Mouse (Mus musculus) heart, postnatal 0 days (tissue): Measurements from ENCODE around the gene Pde4d. TPM values are rescaled to one million over a fixed set of nuclear protein-coding genes. Genes with fewer than 3 reads are reported as not detected.

Source experiments
- ATAC-seq: fragments of 200-750 bp; cut with Nextera tagmentation; 2 replicates; pipeline ENCODE4 v1.8.0; 2017; ENCODE audit warnings: low read depth, moderate number of reproducible peaks, moderate library complexity; ENCODE audit not compliant: insufficient read depth
- DNase-seq: peaks from one replicate; pipeline ENCODE4 v3.0.0-alpha.2; 2016; ENCODE audit warnings: low spot score
- H3K27ac ChIP-seq: fragments of 300-500 bp; sonication (generic); 2 replicates; pipeline ENCODE4 v1.5.1; 2014; ENCODE audit warnings: low read depth, mild to moderate bottlenecking
- H3K27me3 ChIP-seq: fragments of 300-500 bp; sonication (generic); 2 replicates; pipeline ENCODE4 v1.6.1; 2014; ENCODE audit warnings: low read length, mixed read lengths; ENCODE audit not compliant: control insufficient read depth, insufficient read depth
- H3K36me3 ChIP-seq: fragments of 300-500 bp; sonication (generic); replicated peaks from 2 replicates; pipeline ENCODE4 v1.6.1; 2014; ENCODE audit warnings: low read length, mixed read lengths; ENCODE audit not compliant: control insufficient read depth, insufficient read depth
- H3K4me1 ChIP-seq: fragments of 300-500 bp; sonication (generic); 2 replicates; pipeline ENCODE4 v1.6.1; 2014; ENCODE audit warnings: antibody characterized with exemption; ENCODE audit not compliant: control insufficient read depth, insufficient read depth
- H3K4me2 ChIP-seq: fragments of 300-500 bp; sonication (generic); 2 replicates; pipeline ENCODE4 v1.6.1; 2014; ENCODE audit warnings: low read depth, mild to moderate bottlenecking, low read length, moderate library complexity
- H3K4me3 ChIP-seq: fragments of 300-500 bp; sonication (generic); 2 replicates; pipeline ENCODE4 v1.5.1; 2014; ENCODE audit warnings: low read depth, low read length
- H3K9ac ChIP-seq: fragments of 300-500 bp; sonication (generic); replicated peaks from 2 replicates; pipeline ENCODE4 v1.6.1; 2014; ENCODE audit warnings: low read depth, low read length, mixed read lengths
- H3K9me3 ChIP-seq: fragments of 300-500 bp; sonication (generic); replicated peaks from 2 replicates; pipeline ENCODE4 v1.6.1; 2016; ENCODE audit warnings: low read length; ENCODE audit not compliant: control insufficient read depth
- CTCF ChIP-seq: IDR thresholded peaks from 2 replicates; pipeline ENCODE4 v1.5.1; 2016; ENCODE audit warnings: antibody characterized with exemption, control low read depth, low read depth
- EP300 ChIP-seq: IDR thresholded peaks from 2 replicates; pipeline ENCODE4 v1.6.1; 2016; ENCODE audit warnings: antibody characterized with exemption, low read depth
- WGBS: fragments of 180-500 bp; shearing (Covaris S2); extraction: QIAGEN DNeasy Blood & Tissue Kit; methylation state at CpG from one replicate; pipeline ENCODE4 v1.1.7; 2014; 5-methylcytosine and 5-hydroxymethylcytosine counted together
- polyA plus RNA-seq: library from polyadenylated mRNA; unstranded; fragments of >200 nt; fragmentation: Nextera tagmentation; extraction: Ambion mirVana; gene quantifications from 2 replicates; pipeline ENCODE4 v1.2.1, GENCODE M21; 2015
- total RNA-seq: library from RNA; depleted of rRNA; stranded (reverse); fragments of >200 nt; gene quantifications from 2 replicates; pipeline ENCODE4 v1.2.3, GENCODE M21; 2014; ENCODE audit warnings: low replicate concordance

Gene Pde4d
- total and polyA plus RNA-seq, 2 experiments from 2014 or later, result 21.9 to 58.0 TPM

DNA sequence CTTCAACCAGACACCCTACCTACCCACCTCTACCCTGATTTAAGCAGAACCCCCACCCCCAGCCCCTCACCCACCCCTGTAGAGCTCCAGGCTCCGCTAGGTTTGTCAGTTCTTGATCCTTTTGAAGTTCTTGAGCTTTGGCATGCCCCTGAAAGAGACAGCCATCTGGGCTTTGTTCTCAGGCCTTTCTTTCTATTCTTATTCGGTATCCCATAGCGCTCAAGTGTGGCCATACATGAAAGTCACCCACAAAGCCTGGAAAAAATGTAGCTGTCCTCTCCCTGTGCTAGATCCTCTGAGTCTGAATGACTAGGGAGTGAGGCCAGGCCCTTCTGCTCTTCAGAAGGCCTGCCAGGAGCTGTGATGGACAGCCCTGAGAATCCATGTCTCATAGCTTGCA, 957.6 kb downstream of the Pde4d start:
- TF ChIP-seq CTCF (no peak), EP300 (no peak)
- no peak overlapping the region for H3K4me3 ChIP-seq
- no peak overlapping the region for H3K9ac ChIP-seq
- WGBS, result 76% methylated on average over 3 of the region's 3 CpGs
- H3K4me1 ChIP-seq, result no peaks in the 10 kb centered on the region
- H3K36me3 ChIP-seq, result no peaks in the 10 kb centered on the region
- no peak overlapping the region for H3K27ac ChIP-seq
- no peak for DNase-seq
- no peak overlapping the region for H3K4me2 ChIP-seq
- H3K9me3 ChIP-seq, result no peaks in the 10 kb centered on the region
- ATAC-seq, result no peak
- no peaks in the 10 kb centered on the region for H3K27me3 ChIP-seq

- no peak overlapping the region for H3K4me3 ChIP-seq
- no peaks in the 10 kb centered on the region for H3K36me3 ChIP-seq
- 0 out of 2 replicates have a peak, but pooled peaks cover 5% of the 10 kb centered on the region for H3K4me1 ChIP-seq
- H3K4me2 ChIP-seq, result no peak overlapping the region
- TF ChIP-seq CTCF, result no peak
- no peak for TF ChIP-seq EP300
- H3K27ac ChIP-seq, result no peak overlapping the region
- DNase-seq, result no peak
- H3K9me3 ChIP-seq, result 0 out of 2 replicates have a peak, but pooled peaks cover 11% of the 10 kb centered on the region
- no peaks in the 10 kb centered on the region for H3K27me3 ChIP-seq
- no peak for ATAC-seq
- H3K9ac ChIP-seq, result no peak overlapping the region
- 90% methylated on average over 3 of the region's 3 CpGs for WGBS
Observed at GRCm38 (mm10) chr13:109420426-109420825, 970.7 kb downstream of the Pde4d start.

DNA sequence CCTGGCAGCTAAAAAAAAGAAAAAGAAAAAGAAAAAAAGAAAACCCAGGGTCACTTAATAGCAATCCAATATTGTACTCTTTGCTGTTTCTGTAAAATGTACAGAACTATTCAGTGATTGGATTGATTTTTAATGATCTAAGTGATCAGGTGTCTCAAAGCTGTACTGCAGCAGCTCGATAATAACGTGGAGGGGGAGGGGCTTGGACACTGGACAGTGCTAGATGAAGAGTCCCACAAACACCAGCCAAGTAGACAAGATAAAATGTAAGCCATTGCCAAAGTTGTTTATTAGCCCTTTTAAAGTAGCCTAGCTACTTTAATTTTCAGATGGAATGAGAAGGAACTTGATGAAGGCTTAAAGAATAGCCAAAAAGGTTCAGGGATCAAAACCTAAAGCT, 975.2 kb downstream of the Pde4d start:
- Histone ChIP-seq H3K4me1 (0 out of 2 replicates have a peak, but pooled peaks cover 5% of the 10 kb centered on the region), H3K9ac (no peak overlapping the region), H3K4me2 (no peak overlapping the region), H3K27ac (no peak overlapping the region), H3K4me3 (no peak overlapping the region), H3K9me3 (0 out of 2 replicates have a peak, but pooled peaks cover 11% of the 10 kb centered on the region), H3K27me3 (no peaks in the 10 kb centered on the region), H3K36me3 (no peaks in the 10 kb centered on the region)
- 45% methylated on average over 2 of the region's 2 CpGs for WGBS
- TF ChIP-seq CTCF, result no peak
- TF ChIP-seq EP300, result no peak
- ATAC-seq, result no peak
- no peak for DNase-seq

DNA sequence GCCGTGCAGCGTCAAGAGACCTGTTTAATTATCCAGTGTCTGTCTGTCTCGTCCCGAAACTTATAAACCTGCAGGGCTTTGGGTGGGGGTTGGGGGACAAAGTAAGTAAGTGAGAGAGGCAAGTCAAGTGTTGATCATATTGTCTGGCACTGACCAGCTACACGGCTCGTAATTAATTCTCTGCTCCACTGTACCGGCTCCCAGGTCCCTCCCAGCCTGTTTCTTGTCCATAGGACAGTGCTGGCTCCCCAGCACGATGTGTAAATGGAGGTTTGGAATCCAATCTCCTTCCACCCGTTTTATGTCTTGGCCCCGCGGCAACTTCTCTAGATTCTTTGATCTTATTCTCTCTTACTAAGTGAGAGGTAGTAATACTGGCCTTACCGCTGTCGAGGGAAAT, 975.8 kb downstream of the Pde4d start:
- Histone ChIP-seq H3K4me1 (0 out of 2 replicates have a peak, but pooled peaks cover 5% of the 10 kb centered on the region), H3K9me3 (0 out of 2 replicates have a peak, but pooled peaks cover 11% of the 10 kb centered on the region), H3K36me3 (no peaks in the 10 kb centered on the region), H3K9ac (no peak overlapping the region), H3K27me3 (no peaks in the 10 kb centered on the region), H3K4me3 (no peak overlapping the region), H3K27ac (no peak overlapping the region), H3K4me2 (no peak overlapping the region)
- DNase-seq (no peak), ATAC-seq (no peak)
- 74% methylated on average over 13 of the region's 13 CpGs for WGBS
- TF ChIP-seq CTCF, result no peak
- TF ChIP-seq EP300, result no peak

DNA sequence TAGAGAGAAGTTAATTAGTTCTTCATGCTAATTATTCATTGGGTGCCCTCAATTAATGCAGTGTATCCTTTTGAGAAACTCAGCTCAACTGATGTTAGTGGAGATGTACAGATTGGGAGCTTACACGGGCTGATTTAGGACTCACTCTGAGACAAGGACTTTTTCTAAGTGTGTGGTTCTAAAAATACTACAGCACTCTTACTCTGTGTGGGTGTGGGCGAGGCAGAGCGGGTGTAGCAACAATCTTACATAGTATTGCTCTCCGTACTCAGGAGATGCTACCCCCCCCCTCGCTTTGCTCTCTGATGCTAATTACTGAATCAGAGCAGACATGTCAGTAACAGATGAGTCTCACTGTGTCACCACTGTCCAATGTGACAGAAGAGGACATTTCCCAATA, 976.3 kb downstream of the Pde4d start:
- no peak overlapping the region for H3K4me2 ChIP-seq
- WGBS, result 46% methylated on average over 5 of the region's 5 CpGs
- TF ChIP-seq CTCF (no peak), EP300 (no peak)
- H3K9ac ChIP-seq, result no peak overlapping the region
- ATAC-seq (no peak), DNase-seq (no peak)
- H3K4me1 ChIP-seq, result 0 out of 2 replicates have a peak, but pooled peaks cover 5% of the 10 kb centered on the region
- no peaks in the 10 kb centered on the region for H3K27me3 ChIP-seq
- no peak overlapping the region for H3K27ac ChIP-seq
- H3K4me3 ChIP-seq, result no peak overlapping the region
- 0 out of 2 replicates have a peak, but pooled peaks cover 8% of the 10 kb centered on the region for H3K9me3 ChIP-seq
- H3K36me3 ChIP-seq, result no peaks in the 10 kb centered on the region

- no peak for ATAC-seq
- H3K4me1 ChIP-seq, result 0 out of 2 replicates have a peak, but pooled peaks cover 5% of the 10 kb centered on the region
- WGBS, result 78% methylated on average over 7 of the region's 7 CpGs
- TF ChIP-seq EP300, result no peak
- TF ChIP-seq CTCF, result no peak
- H3K9ac ChIP-seq, result no peak overlapping the region
- H3K9me3 ChIP-seq, result no peaks in the 10 kb centered on the region
- no peaks in the 10 kb centered on the region for H3K27me3 ChIP-seq
- no peak for DNase-seq
- H3K4me3 ChIP-seq, result no peak overlapping the region
- no peaks in the 10 kb centered on the region for H3K36me3 ChIP-seq
- no peak overlapping the region for H3K27ac ChIP-seq
- H3K4me2 ChIP-seq, result no peak overlapping the region
Observed at GRCm38 (mm10) chr13:109427541-109427940, 977.8 kb downstream of the Pde4d start.
